Mouse (Mus musculus): ENCODE measurements around the gene Tbc1d30. TPM values are rescaled to one million over a fixed set of nuclear protein-coding genes. Genes with fewer than 3 reads are reported as not detected.

Tbc1d30 gene
- polyA plus RNA-seq, 1 experiment from 2014 or later, result 1.6 TPM

Other genes with a start within 250 kb of the Tbc1d30 start
- 48.5 and 49.5 TPM in 2 replicates for gene Gns, start 13.8 kb upstream of the Tbc1d30 start, polyA plus RNA-seq (2015; fragmentation: Nextera tagmentation; extraction: Ambion mirVana)
- gene Rassf3, start 125.1 kb upstream of the Tbc1d30 start, polyA plus RNA-seq (2015; fragmentation: Nextera tagmentation; extraction: Ambion mirVana), result 17.7 and 20.8 TPM in 2 replicates
- gene Tbk1, start 235.5 kb upstream of the Tbc1d30 start, polyA plus RNA-seq (2015; fragmentation: Nextera tagmentation; extraction: Ambion mirVana), result 32.3 and 35.9 TPM in 2 replicates

Measured in embryonic facial prominence, embryonic 13.5 days (tissue).